Mouse (Mus musculus) retina, postnatal 7 days (tissue): Measurements from ENCODE around the gene Lor.

Source experiments
- DNase-seq: peaks from one replicate; pipeline ENCODE4 v3.0.0-alpha.2; 2012; ENCODE audit warnings: low read depth, low spot score

The Lor gene

GRCm38 (mm10) chr3:92083042-92083441 is at the start of gene Lor:
Lor (minus strand) TSS chr3:92083142.
- no peak for DNase-seq

- DNase-seq = no peak
These were observed 40.9 kb upstream of the Lor start, which contains the start of gene Prr9 for GRCm38 (mm10) chr3:92123847-92124246. Prr9 (minus strand) TSS chr3:92123947.

- DNase-seq = no peak
These were observed 38.0 kb upstream of the Lor start for GRCm38 (mm10) chr3:92120902-92121301.

GRCm38 (mm10) chr3:92117930-92118329 is 35.0 kb upstream of the Lor start:
- DNase-seq = no peak

GRCm38 (mm10) chr3:92111526-92111925 is 28.6 kb upstream of the Lor start:
- DNase-seq = no peak

GRCm38 (mm10) chr3:92110790-92111189 is 27.8 kb upstream of the Lor start:
- DNase-seq = no peak

GRCm38 (mm10) chr3:92106582-92106981 is 23.6 kb upstream of the Lor start:
- DNase-seq = no peak

- DNase-seq = peak; percentile 21
These were observed 1.5 kb downstream of the Lor start for GRCm38 (mm10) chr3:92081285-92081931.

- DNase-seq = peak; percentile 34
These were observed 2.3 kb downstream of the Lor start for GRCm38 (mm10) chr3:92080462-92081284.

- DNase-seq = peak; percentile 6
These were observed 32.4 kb downstream of the Lor start for GRCm38 (mm10) chr3:92050382-92051054.

- no peak for DNase-seq
These were observed 49.0 kb downstream of the Lor start for GRCm38 (mm10) chr3:92033892-92034291.

- DNase-seq = no peak
These were observed 49.7 kb downstream of the Lor start for GRCm38 (mm10) chr3:92033203-92033602.
